Mouse (Mus musculus) left cerebral cortex, postnatal 25 days (tissue): ENCODE results near the gene Ttll1. TPM values are rescaled to one million over a fixed set of nuclear protein-coding genes. Genes with fewer than 3 reads are reported as not detected.

Experiments used
- DNase-seq, 2 experiments: peaks; one replicate each; pipeline ENCODE4 v3.0.0; 2022; ENCODE audit warnings: low spot score in 2 of 2, mixed read lengths in 1 of 2
- intact Hi-C: fragments of 180-260 bp; cut with DNase I; formaldehyde crosslinking; loops from one replicate; pipeline ENCODE4 v1.15.1; 2025
- total RNA-seq, 2 experiments: library from RNA; stranded (reverse); gene quantifications; 2 replicates each; pipeline ENCODE4 v1.2.3; 2021

Ttll1 gene
- total RNA-seq, 2 experiments from 2014 or later: 50.6 to 52.6 TPM

DNA sequence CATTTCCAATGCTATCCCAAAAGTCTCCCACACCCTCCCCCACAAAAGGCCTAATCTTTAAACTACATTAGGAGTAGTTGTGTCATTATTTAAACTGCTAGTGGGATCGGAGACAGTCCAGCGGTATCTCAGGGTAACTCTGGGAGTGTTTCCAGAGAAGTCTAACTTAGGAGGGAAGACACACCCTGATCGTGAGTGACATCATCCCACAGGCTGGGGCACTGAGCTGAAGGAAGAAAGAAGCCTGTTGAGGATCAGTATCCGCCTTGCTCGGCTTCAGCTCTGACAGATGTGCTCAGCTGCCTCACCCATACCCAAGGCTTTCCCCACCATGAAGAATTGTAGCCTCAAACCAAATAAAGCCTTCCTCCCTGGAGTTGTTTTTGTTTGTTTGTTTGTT lies 18.8 kb downstream of the Ttll1 start:
- DNase-seq: no peak
- intact Hi-C loops: no loop called here

GRCm38 (mm10) chr15:83489471-83489870 lies 21.2 kb downstream of the Ttll1 start:
- no peak for DNase-seq
- intact Hi-C loops: no loop called here

GRCm38 (mm10) chr15:83487477-83488115 lies 23.1 kb downstream of the Ttll1 start:
- intact Hi-C loops: no loop called here
- peak; percentile 15 to 59 for DNase-seq

GRCm38 (mm10) chr15:83484311-83484710 lies 26.4 kb downstream of the Ttll1 start:
- intact Hi-C loops: no loop called here
- no peak for DNase-seq

DNA sequence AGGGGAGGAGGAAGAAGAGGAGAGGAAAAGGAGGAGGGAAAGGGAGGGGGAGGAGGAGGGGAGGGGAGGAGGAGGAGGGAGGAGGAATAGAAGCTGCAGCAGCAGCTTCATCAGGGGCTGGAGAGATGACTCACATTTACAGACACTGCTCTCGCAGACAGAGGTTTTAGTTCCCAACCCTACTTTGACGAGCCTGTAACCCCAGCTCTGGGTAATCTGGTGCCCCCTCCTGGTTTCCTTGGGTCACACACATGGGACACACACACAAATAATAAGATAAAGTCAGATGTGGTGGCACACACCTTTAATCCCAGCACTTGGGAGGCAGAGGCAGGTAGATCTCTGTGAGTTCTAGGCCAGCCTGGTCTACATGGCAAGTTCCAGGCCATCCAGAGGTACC lies 27.2 kb downstream of the Ttll1 start:
- intact Hi-C loops: no loop called here
- no peak for DNase-seq

GRCm38 (mm10) chr15:83482645-83483224 lies 28.0 kb downstream of the Ttll1 start:
- DNase-seq: no peak
- intact Hi-C loops: no loop called here

- DNase-seq: no peak
- intact Hi-C loops: no loop called here
These were observed 29.4 kb downstream of the Ttll1 start for GRCm38 (mm10) chr15:83481236-83481780.

DNA sequence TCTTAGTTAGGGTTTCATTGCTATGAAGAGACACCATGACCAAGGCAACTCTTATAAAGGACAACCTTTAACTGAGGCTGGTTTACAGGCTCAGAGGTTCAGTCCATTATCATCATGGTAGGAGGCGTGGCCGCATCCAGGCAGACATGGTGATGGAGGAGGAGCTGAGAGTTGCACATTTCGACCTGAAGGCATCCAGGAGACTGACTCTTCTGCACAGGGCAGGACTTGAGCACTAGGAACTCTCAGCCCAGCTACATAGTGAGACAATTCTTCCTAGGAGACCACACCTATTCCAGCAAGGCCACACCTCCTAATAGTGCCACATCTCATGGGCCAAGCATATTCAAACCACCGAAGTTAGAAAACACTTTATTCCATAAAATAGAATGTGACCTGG lies 30.9 kb downstream of the Ttll1 start:
- DNase-seq: no peak
- intact Hi-C loops: no loop called here

GRCm38 (mm10) chr15:83478096-83478495 lies 32.6 kb downstream of the Ttll1 start:
- intact Hi-C loops: no loop called here
- no peak for DNase-seq

DNA sequence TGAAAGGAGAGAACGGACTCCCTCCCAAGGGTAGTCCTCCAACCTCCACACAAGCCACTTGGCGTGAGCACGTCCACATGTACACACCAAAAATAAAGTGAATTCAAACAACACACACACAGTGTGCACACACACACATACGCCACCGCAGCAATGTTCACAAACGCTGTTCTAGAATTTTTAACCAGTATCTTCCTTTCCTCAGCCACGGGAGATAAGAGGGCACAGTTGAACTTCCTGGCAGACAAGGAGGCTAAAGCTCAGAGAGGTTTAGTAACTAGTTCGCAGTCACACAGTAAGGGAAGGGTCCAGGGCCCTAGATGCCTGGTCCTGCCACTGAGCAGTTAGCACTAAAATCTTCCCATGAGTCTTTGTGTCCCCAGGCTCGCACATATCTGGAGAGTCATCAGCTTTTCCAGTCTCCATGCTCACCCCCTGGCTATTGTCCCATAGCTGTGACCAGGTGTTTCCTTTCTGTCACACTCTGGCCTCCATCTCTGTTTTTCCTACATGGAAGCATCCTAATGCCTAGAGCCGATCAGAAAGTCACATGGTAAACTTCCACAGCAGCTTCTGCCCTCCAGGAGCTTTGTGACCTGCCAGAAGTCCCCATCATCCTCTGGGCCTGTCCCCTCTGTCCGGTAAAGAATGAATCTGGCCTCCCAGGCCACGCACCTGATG lies 34.0 kb downstream of the Ttll1 start:
- intact Hi-C loops: no loop called here
- no peak for DNase-seq

DNA sequence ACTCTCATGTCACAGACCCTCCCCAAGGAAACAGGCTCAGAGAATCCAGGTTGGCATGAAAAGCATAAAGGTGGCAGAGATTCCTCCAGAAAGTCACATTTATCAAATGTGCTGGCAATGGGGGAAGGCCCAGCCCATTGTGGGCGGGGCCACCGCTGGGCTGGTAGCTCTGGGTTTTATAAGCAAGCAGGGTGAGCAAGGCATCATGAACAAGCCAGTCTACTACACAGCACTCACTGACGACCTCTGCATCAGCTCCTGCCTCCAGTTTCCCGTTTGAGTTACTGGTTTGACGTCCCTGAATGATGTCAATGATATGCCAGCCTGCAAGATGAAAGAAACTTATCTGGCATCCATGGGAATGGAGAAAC lies 36.2 kb downstream of the Ttll1 start:
- no peak for DNase-seq
- intact Hi-C loops: no loop called here

- no peak for DNase-seq
- intact Hi-C loops: no loop called here
These were observed 36.7 kb downstream of the Ttll1 start for GRCm38 (mm10) chr15:83473832-83474465.

GRCm38 (mm10) chr15:83473251-83473650 lies 37.4 kb downstream of the Ttll1 start:
- intact Hi-C loops: no loop called here
- no peak for DNase-seq

DNA sequence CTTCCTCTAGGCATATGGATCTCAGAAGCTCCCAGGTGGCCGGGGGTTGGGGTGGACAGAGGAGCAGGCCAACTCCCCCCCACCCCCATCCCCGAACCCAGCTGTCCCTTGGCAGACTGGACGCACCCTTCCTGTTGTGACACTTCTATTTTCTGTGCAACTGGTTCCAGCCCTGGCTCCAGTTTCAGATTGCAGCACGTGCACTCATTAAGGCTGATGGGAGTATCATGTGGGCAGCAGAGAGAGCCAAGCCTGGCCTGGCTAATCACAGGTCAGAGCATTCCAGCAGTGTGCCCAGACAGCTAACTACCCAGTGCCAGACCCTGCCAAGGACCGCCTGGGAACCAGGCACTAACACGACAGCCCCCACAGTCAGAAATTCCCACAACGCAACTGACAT lies 39.2 kb downstream of the Ttll1 start:
- DNase-seq: no peak
- intact Hi-C loops: no loop called here

DNA sequence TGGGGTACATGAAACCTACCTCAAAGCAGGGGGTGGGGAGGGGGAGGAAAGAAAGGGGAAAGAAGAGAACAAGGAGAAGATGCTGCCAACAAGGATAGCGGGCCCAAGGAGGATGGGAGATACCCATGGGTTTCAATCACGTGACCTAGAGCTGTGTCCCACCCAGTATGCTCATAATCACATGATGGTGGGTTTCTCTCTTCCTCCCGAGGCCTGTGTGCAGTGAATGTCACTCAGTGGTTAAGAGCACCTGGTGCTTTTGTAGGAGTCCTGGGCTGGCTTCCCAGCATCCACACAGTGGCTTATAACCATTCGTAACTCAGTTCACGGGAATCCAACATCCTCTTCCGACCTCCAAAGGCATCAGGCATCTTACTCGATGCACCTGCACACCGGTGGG lies 40.2 kb downstream of the Ttll1 start:
- no peak for DNase-seq
- intact Hi-C loops: no loop called here

DNA sequence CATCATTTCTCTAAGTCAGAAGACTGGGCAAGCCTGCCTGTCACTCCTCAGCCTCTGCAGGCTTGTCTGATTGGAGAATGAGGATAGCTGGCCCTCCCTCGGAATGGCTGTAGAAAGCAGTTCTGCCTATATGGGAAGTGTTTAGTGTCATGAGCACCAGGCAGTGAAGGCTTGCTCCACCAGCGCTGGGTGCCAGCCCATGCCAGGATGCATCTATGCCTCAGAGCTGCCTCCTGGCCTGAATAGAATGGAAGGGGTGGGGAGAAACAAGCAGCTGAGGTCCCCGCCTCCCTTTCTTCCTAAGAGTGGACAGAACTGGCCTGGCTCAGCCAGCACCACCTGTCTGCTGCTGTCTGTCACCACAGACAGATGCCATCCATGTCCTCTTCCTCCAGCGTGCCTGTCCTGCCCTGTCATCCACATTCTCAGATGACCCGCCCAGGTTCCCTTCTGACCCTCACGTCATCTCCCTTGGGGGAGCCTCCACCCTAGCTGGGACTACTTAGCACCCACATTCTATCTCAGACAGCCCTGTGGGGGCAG lies 41.3 kb downstream of the Ttll1 start:
- intact Hi-C loops: no loop called here
- DNase-seq: no peak

- intact Hi-C loops: no loop called here
- no peak for DNase-seq
These were observed 43.3 kb downstream of the Ttll1 start for GRCm38 (mm10) chr15:83467232-83467966.

DNA sequence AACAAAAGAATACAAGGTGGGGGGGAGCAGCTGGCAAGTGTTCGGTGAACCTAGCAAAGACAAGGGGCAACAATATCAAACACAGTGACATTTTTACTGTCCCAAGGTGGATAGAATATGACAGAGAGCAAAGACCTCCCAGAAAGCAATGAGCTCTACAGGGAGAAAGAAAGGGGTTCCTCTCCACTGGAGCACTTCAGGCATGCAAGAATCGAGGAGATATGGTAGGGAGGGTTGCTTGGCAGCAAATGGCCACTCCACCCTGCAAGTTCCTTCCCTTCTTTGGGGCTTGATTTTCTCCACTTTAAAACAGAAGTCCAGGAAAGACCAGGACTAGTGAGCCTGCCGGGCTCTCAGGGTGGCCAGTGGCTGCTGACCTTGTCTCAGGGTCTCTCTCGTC lies 44.4 kb downstream of the Ttll1 start:
- intact Hi-C loops: no loop called here

GRCm38 (mm10) chr15:83464905-83465650 lies 45.6 kb downstream of the Ttll1 start:
- intact Hi-C loops: no loop called here
- DNase-seq: no peak

More for the DNA sequence above, 44.4 kb downstream of the Ttll1 start:
- no peak for DNase-seq
